Mouse (Mus musculus) embryonic fibroblast, embryonic 13.5 days (primary cell): ENCODE results near the gene Itgb7. TPM values are rescaled to one million over a fixed set of nuclear protein-coding genes. Genes with fewer than 3 reads are reported as not detected.

ENCODE experiments used
- H3K27ac ChIP-seq: 2 replicates; pipeline ENCODE4 v1.5.1; 2012; ENCODE audit warnings: low read length, control low read depth, inconsistent platforms; ENCODE audit not compliant: insufficient read depth
- H3K4me1 ChIP-seq: 2 replicates; pipeline ENCODE4 v1.6.1; 2011; ENCODE audit warnings: low read length; ENCODE audit not compliant: control insufficient read depth, insufficient read depth
- H3K4me3 ChIP-seq: 2 replicates; pipeline ENCODE4 v1.5.1; 2011; ENCODE audit warnings: mild to moderate bottlenecking, control low read depth, low read length; ENCODE audit not compliant: insufficient read depth
- CTCF ChIP-seq: IDR thresholded peaks from 2 replicates; pipeline ENCODE4 v1.5.1; 2011; ENCODE audit warnings: mild to moderate bottlenecking, control low read depth, low read length, moderate library complexity, borderline replicate concordance; ENCODE audit not compliant: insufficient read depth
- POLR2A ChIP-seq: IDR thresholded peaks from 2 replicates; pipeline ENCODE4 v1.6.1; 2011; ENCODE audit warnings: low read depth, mild to moderate bottlenecking, control low read depth, low read length, moderate library complexity
- polyA plus RNA-seq: library from polyadenylated mRNA; stranded (reverse); fragments of >200 nt; gene quantifications from 2 replicates; pipeline ENCODE4 v1.2.4, GENCODE M21; 2011; ENCODE audit warnings: low read depth; ENCODE audit not compliant: missing spikeins, insufficient read length

Itgb7 gene
- polyA plus RNA-seq = 0.51 TPM in 1 of 2 replicates, not detected in the other

DNA sequence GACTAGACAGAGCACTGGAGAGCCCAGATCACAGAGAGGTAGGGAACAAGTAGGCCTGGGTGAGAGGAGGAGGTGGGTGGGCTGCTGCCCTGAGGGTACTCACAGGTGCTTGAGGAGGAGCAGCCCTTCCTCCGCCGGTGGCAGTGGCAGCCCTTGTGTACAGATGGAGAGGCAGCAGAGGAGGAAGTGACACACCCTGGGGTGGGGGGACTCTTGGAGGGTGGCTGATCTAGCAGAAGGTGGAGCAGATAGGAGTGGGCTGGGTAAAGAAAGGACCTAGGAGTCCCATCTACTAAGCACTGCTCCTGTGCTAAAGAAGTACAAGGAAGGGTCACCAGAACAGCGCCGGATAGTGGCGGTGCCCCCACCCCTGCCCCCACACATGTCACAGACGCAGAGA is at the start of gene Itgb7:
Itgb7 (minus strand) TSS at position 197 of the 400 bp plus-strand sequence.
- peak within 1 kb of the TSS; percentile 34 for H3K27ac ChIP-seq
- peaks cover 11% of the 10 kb centered on the region for H3K4me1 ChIP-seq
- no peak within 1 kb of the TSS for H3K4me3 ChIP-seq
- no peak for TF ChIP-seq CTCF

DNA sequence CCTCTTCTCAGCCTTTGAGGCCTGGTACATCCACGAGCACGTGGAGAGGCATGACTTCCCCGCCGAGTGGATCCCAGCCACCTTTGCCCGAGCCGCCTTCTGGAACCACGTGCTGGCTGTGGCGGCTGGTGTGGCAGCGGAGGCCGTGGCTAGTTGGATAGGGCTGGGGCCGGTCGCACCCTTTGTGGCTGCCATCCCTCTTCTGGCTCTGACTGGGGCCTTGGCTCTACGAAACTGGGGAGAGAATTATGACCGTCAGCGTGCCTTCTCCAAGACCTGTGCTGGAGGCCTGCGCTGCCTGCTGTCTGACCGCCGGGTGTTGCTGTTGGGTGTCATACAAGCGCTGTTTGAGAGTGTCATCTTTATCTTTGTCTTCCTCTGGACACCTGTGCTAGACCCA is 48.9 kb upstream of the Itgb7 start:
- Histone ChIP-seq H3K27ac (no peak overlapping the region), H3K4me3 (peak overlapping the region; percentile 72), H3K4me1 (no peaks in the 10 kb centered on the region)
- TF ChIP-seq POLR2A (no peak), CTCF (no peak)

DNA sequence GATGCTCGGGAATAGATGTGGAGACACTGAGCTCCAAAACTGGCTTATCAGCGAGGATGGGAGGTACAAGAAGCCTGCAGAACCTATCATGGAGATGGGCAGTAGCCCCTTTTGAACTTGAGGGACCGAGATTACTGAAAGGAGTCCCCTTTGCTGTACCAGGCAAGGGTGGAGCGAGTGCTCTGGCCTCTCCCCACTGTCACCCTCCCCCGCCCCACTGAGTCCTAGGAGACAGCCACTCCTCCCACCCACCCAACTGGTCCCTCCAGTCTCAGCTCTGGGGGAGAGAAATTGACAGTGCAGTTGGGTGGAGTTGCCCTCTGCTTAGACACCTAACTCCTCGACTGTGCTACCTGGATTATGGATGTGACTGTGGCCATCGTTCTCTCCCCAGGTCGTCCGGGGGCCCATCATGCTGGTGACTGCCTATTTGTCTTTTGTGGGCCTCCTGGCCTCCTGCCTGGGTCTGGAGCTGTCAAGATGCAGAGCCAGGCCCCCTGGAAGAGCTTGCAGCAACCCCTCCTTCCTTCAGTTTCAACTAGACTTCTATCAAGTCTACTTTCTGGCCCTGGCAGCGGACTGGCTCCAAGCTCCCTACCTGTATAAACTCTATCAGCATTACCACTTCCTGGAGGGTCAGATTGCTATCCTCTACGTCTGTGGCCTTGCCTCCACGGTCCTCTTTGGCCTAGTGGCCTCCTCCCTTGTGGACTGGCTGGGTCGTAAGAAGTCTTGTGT is 48.2 kb upstream of the Itgb7 start:
- H3K4me1 ChIP-seq = no peaks in the 10 kb centered on the region
- H3K27ac ChIP-seq = peak overlapping the region; percentile 72
- peak overlapping the region; percentile 72 for H3K4me3 ChIP-seq
- TF ChIP-seq CTCF (no peak), POLR2A (no peak; the same call in 1 of the 2 replicates)

DNA sequence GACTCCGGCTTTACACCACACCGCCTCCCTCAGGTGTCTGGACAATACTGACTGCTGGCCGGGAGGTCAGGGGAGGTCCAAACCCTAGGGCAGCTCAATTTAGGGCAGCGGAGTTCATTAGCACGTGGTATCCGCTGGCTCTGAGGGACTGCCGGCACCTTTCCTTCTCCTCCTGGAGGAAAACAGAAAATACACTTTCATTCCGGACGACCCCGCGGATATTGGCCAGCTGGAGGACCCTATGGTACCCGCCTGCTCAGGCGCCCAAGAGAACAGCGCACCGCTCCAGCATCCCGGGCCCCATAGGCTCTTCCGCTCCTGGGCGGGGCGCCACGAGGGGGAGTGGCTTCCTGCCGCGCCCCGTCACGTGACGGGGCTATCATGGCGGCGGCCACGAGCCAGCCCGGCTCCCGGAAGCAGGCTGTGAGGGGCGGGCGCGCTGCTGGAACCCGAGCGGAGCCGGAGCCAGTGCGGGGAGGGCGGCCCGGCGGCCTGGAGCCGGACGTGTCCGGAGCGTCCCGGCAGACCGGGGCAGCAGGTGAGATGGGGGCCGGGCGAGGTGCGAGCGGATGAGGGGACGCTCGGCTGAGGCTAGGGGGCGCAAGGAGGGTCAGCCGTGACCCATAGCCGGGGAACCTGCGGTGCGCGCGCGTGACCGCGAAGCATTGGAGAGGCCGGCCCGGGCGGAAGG is 47.5 kb upstream of the Itgb7 start, which contains the start of gene Mfsd5:
Mfsd5 (plus strand) TSS at position 363 of the 691 bp plus-strand sequence.
- Histone ChIP-seq H3K27ac (peak within 1 kb of the TSS; percentile 72), H3K4me3 (peak within 1 kb of the TSS; percentile 72), H3K4me1 (no peaks in the 10 kb centered on the region)
- TF ChIP-seq POLR2A (peak; percentile 90), CTCF (peak; percentile 28; the same call in 1 of the 2 replicates)

DNA sequence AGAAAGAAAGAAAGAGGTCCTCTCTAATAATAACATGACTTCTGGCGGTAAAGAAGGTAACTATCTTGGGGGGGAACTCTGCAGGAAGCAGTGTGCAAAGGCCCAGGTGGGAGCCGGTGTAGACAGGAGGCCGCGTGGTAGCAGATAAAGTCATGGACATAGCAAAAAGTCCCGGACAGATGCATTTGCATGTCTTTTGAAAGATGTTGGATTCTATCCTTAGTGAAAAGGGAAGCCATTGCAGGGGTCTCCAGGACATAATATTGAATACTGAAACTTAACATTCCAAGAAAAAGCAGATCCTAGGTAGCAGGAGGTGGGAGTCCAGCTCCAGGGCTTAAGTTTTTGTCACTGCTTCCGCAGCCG is 47.0 kb upstream of the Itgb7 start:
- H3K27ac ChIP-seq = no peak overlapping the region
- TF ChIP-seq POLR2A (no peak), CTCF (no peak)
- H3K4me3 ChIP-seq = peak overlapping the region; percentile 72
- H3K4me1 ChIP-seq = no peaks in the 10 kb centered on the region

DNA sequence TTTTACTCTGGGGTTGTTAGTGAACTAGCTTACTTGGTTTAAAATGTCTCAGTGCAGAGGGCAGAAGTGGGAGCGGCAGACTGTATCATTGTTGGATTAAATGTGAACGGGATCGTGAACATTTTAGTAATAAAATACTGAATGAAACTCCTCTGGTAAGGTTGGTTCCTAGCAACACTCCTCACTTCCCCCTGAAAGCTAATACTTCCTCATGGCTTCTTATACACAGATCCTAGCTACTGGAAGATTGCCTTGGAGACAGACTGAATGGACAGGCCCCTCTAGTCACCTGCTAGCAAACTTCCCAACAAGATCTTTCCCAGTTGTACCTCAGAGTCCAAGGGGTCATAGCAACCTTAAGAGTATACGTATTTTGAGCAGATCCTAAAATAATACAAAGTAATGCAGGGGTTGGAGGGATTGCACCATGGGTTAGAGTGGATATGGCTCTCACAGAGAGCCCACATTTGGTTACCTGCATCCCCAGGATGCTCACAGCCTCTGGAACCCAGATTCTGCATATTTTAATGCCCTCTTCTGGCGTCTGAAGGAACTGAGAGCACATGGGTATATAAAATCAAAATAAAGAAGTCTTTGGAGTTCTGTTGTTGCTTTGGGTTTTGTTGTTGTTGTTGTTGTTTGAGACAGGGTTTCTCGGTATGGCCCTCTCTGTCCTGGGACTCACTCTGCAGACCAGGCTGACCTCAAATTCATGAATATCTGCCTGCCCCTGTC is 42.4 kb upstream of the Itgb7 start:
- TF ChIP-seq POLR2A = no peak
- no peak for TF ChIP-seq CTCF
- H3K27ac ChIP-seq = no peak overlapping the region
- H3K4me3 ChIP-seq = no peak overlapping the region
- H3K4me1 ChIP-seq = no peaks in the 10 kb centered on the region

DNA sequence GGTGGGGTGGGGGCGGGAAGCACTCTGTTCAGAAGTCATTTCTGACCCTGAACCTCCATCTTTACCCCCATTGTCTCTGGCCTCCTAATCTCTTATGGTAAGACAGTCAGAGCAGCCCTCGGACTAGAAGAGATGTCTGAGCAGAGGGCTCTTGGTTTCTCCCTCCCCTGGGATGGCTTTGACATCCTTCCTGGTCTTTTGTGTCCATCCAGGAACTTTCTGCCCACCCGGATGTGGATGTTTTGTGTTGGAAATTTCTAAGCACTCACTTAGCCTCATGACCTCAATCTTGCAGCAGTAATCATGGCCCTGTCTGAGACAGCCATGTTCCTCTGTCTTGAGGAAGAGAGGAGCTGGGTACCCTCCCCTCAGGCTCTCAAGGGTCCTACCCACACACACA is 39.7 kb upstream of the Itgb7 start:
- no peaks in the 10 kb centered on the region for H3K4me1 ChIP-seq
- H3K27ac ChIP-seq = no peak overlapping the region
- H3K4me3 ChIP-seq = no peak overlapping the region
- TF ChIP-seq POLR2A = no peak
- no peak for TF ChIP-seq CTCF

DNA sequence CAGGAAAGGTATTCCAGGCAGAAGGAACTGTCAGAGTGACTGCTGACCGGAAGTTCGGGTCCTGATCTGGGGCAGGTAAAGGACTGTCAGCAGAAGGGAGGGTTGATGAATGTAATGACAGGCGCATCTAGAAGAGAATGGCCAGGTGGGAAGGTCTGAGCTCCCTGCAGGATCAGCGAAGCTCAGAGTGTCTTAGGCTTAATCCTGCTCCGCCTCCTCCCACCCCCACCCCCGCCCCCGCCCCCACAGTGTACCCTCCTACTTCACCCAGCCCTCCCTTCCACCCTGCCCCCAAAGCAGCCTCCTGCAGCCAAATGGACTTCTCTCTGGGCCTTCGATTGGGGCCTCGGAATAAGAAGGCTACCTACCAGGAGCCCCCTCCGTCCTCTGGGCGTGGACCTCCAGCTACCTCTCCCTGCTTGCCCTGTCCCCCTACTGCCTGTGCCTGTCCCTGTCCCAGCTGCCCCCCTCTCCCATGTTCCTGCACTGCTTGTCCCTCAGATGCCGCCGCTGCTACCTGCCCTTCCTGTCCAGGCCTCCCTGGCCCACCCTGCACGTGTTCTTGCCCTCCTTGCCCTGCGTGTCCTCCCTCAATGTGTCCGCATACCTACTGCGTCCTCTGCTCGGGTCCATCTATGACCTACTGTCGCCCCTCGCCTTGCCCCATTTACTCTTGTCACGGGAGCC is 38.7 kb upstream of the Itgb7 start, which contains the start of gene Gm9918:
Gm9918 (plus strand) TSS at position 290 of the 687 bp plus-strand sequence.
- no peak for TF ChIP-seq CTCF
- H3K27ac ChIP-seq = no peak within 1 kb of the TSS
- no peak within 1 kb of the TSS for H3K4me3 ChIP-seq
- no peaks in the 10 kb centered on the region for H3K4me1 ChIP-seq

DNA sequence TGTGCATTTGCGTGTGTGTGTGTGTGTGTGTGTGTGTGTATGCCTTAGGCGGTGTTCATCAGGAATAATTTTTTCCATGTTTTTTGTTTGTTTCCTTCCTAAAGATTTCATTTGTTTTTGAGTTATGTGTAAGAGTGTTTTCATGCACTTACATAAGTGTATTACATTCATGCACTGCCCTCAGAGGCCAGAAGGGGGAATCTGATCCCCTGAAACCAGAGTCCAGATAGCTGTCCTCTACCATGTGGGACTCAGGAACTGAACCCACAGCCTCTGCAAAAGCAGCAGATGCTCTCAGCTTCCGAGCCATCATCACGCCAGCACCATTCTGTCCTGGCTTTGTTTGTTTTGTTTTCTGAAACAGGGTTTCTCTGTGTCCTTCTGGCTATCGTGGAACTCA is 33.8 kb upstream of the Itgb7 start:
- Histone ChIP-seq H3K4me1 (no peaks in the 10 kb centered on the region), H3K27ac (no peak overlapping the region), H3K4me3 (no peak overlapping the region)
- TF ChIP-seq CTCF (no peak), POLR2A (no peak)
